Mouse (Mus musculus) G1E (cell line): ENCODE data around the gene Inhbb. TPM values are rescaled to one million over a fixed set of nuclear protein-coding genes. Genes with fewer than 3 reads are reported as not detected.

Source experiments
- ATAC-seq: 2 replicates; pipeline ENCODE4 v1.8.0; 2016; ENCODE audit warnings: mild to moderate bottlenecking; ENCODE audit not compliant: insufficient number of reproducible peaks, poor library complexity, low FRiP score, severe bottlenecking; ENCODE audit errors: extremely low read depth
- DNase-seq: peaks from one replicate; pipeline ENCODE4 v3.0.0; 2012; ENCODE audit warnings: low spot score
- H3K27me3 ChIP-seq: 2 replicates; pipeline ENCODE4 v1.6.1; 2012; ENCODE audit warnings: mild to moderate bottlenecking, low read length, inconsistent platforms; ENCODE audit not compliant: insufficient read depth
- H3K36me3 ChIP-seq: replicated peaks from 2 replicates; pipeline ENCODE3; 2012; ENCODE audit warnings: mild to moderate bottlenecking, inconsistent platforms
- H3K4me1 ChIP-seq: 2 replicates; pipeline ENCODE4 v1.6.1; 2012; ENCODE audit warnings: low read depth, low read length, inconsistent platforms, mixed read lengths; ENCODE audit not compliant: insufficient read depth
- H3K4me3 ChIP-seq: 2 replicates; pipeline ENCODE4 v1.5.1; 2012; ENCODE audit warnings: low read depth, mild to moderate bottlenecking, inconsistent platforms, low read length, moderate library complexity, mixed read lengths
- H3K9me3 ChIP-seq: replicated peaks from 2 replicates; pipeline ENCODE4 v1.6.1; 2012; ENCODE audit warnings: inconsistent platforms
- CTCF ChIP-seq: IDR thresholded peaks from 2 replicates; pipeline ENCODE4 v1.5.1; 2012; ENCODE audit warnings: low read depth, low read length, inconsistent platforms, mixed read lengths
- GATA1 ChIP-seq: IDR thresholded peaks from 2 replicates; pipeline ENCODE4 v1.6.1; 2012; ENCODE audit warnings: borderline replicate concordance, low read length, inconsistent platforms, mixed read lengths
- GATA2 ChIP-seq: IDR thresholded peaks from 2 replicates; pipeline ENCODE4 v1.6.1; 2012; ENCODE audit warnings: low read depth, low read length, inconsistent platforms, borderline replicate concordance
- POLR2AphosphoS5 ChIP-seq: IDR thresholded peaks from 2 replicates; pipeline ENCODE4 v1.6.1; 2012; ENCODE audit warnings: low read depth, low read length, inconsistent platforms; ENCODE audit not compliant: insufficient replicate concordance
- TAL1 ChIP-seq: conservative IDR thresholded peaks from 2 replicates; pipeline ENCODE4 v1.6.1; 2012; ENCODE audit warnings: low read depth, low read length, inconsistent platforms, mixed read lengths
- polyA plus RNA-seq: library from polyadenylated mRNA; stranded (reverse); fragments of >175 nt; gene quantifications from 2 replicates; pipeline ENCODE4 v1.2.3, GENCODE M21; 2012
- total RNA-seq, 2 experiments: library from RNA; stranded (forward) in 1 of 2; stranded (reverse) in 1 of 2; fragments of 200-1000 nt in 1 of 2; fragments of >200 nt in 1 of 2; fragmentation: Nextera tagmentation in 1 of 2; gene quantifications; 2 replicates each; pipeline ENCODE4 v1.2.3; 2014 to 2017

The Inhbb gene
- not detected in 2 replicates for total RNA-seq (2014; fragmentation: Nextera tagmentation)
- total RNA-seq (2017) = under 0.01 and 0.05 TPM in 2 replicates
- not detected in 2 replicates for polyA plus RNA-seq

GRCm38 (mm10) chr1:119421576-119422421, at the start of gene Inhbb:
Inhbb (minus strand) TSS chr1:119422248.
- Histone ChIP-seq H3K4me1 (no peaks in the 10 kb centered on the region), H3K36me3 (no peaks in the 10 kb centered on the region), H3K4me3 (no peak within 1 kb of the TSS; the same call in 1 of the 2 replicates), H3K27me3 (no peaks in the 10 kb centered on the region; the same call in 1 of the 2 replicates), H3K9me3 (peaks cover 81% of the 10 kb centered on the region)
- TF ChIP-seq TAL1 (no peak), POLR2AphosphoS5 (no peak), GATA2 (no peak), CTCF (no peak), GATA1 (no peak)
- DNase-seq (no peak), ATAC-seq (no peak)

GRCm38 (mm10) chr1:119463386-119463785, 41.3 kb upstream of the Inhbb start:
- H3K27me3 ChIP-seq = peaks cover 48% of the 10 kb centered on the region
- no peaks in the 10 kb centered on the region for H3K9me3 ChIP-seq
- peak; percentile 63 for DNase-seq

GRCm38 (mm10) chr1:119460062-119460461, 38.0 kb upstream of the Inhbb start:
- no peak for TF ChIP-seq POLR2AphosphoS5
- ATAC-seq = no peak
- no peaks in the 10 kb centered on the region for H3K9me3 ChIP-seq
- H3K4me1 ChIP-seq = peaks cover 25% of the 10 kb centered on the region
- peaks cover 44% of the 10 kb centered on the region for H3K27me3 ChIP-seq
- H3K4me3 ChIP-seq = no peak overlapping the region
- H3K36me3 ChIP-seq = no peaks in the 10 kb centered on the region
- DNase-seq = no peak

More at GRCm38 (mm10) chr1:119463386-119463785, 41.3 kb upstream of the Inhbb start:
- Histone ChIP-seq H3K36me3 (peaks cover 7% of the 10 kb centered on the region), H3K4me1 (peaks cover 18% of the 10 kb centered on the region), H3K4me3 (no peak overlapping the region)
- ATAC-seq = peak; percentile 78
- TF ChIP-seq POLR2AphosphoS5 (no peak), CTCF (peak; percentile 73), TAL1 (no peak)

- ATAC-seq (0 out of 2 replicates have a peak, but pooled peaks have one; percentile 43), DNase-seq (peak; percentile 54)
- H3K27me3 ChIP-seq = peaks cover 41% of the 10 kb centered on the region
- H3K4me1 ChIP-seq = peaks cover 25% of the 10 kb centered on the region
- TF ChIP-seq GATA1 (no peak), CTCF (peak; percentile 53; the same call in 1 of the 2 replicates), TAL1 (no peak)
- H3K4me3 ChIP-seq = no peak overlapping the region
- no peaks in the 10 kb centered on the region for H3K36me3 ChIP-seq
- no peaks in the 10 kb centered on the region for H3K9me3 ChIP-seq
These were observed 36.1 kb upstream of the Inhbb start for GRCm38 (mm10) chr1:119457993-119458605.

- no peak overlapping the region for H3K4me3 ChIP-seq
- no peaks in the 10 kb centered on the region for H3K36me3 ChIP-seq
- no peaks in the 10 kb centered on the region for H3K9me3 ChIP-seq
- peaks cover 24% of the 10 kb centered on the region for H3K4me1 ChIP-seq
- no peak for DNase-seq
- no peak for ATAC-seq
- no peak for TF ChIP-seq GATA2
- TF ChIP-seq POLR2AphosphoS5 = no peak
- no peak for TF ChIP-seq TAL1
- no peak for TF ChIP-seq GATA1
- no peak for TF ChIP-seq CTCF
- peaks cover 42% of the 10 kb centered on the region for H3K27me3 ChIP-seq
These were observed 35.4 kb upstream of the Inhbb start for GRCm38 (mm10) chr1:119457528-119457855.

- H3K9me3 ChIP-seq = no peaks in the 10 kb centered on the region
- TF ChIP-seq CTCF (no peak), TAL1 (no peak), GATA1 (no peak), POLR2AphosphoS5 (no peak), GATA2 (no peak)
- DNase-seq = no peak
- H3K36me3 ChIP-seq = no peaks in the 10 kb centered on the region
- peaks cover 21% of the 10 kb centered on the region for H3K4me1 ChIP-seq
- no peak for ATAC-seq
- peaks cover 37% of the 10 kb centered on the region for H3K27me3 ChIP-seq
- H3K4me3 ChIP-seq = no peak overlapping the region
These were observed 34.9 kb upstream of the Inhbb start for GRCm38 (mm10) chr1:119456671-119457527.
